Mouse (Mus musculus) hindbrain, embryonic 15.5 days (tissue): ENCODE measurements around the gene Fnbp1. TPM values are rescaled to one million over a fixed set of nuclear protein-coding genes. Genes with fewer than 3 reads are reported as not detected.
A peak's percentile ranks its signal among the peaks of the same experiment; 100 is the strongest.

Experiments used
- ATAC-seq: fragments of 200-750 bp; cut with Nextera tagmentation; 2 replicates; pipeline ENCODE4 v1.8.0; 2017; ENCODE audit warnings: low read depth, moderate number of reproducible peaks, moderate TSS enrichment; ENCODE audit not compliant: low FRiP score
- H3K27ac ChIP-seq: fragments of 300-500 bp; sonication (generic); replicated peaks from 2 replicates; pipeline ENCODE4 v1.5.1; 2015; ENCODE audit warnings: mild to moderate bottlenecking, inconsistent platforms
- H3K27me3 ChIP-seq: fragments of 300-500 bp; sonication (generic); 2 replicates; pipeline ENCODE4 v1.6.1; 2015; ENCODE audit warnings: control low read depth, inconsistent platforms
- H3K36me3 ChIP-seq: fragments of 300-500 bp; sonication (generic); 2 replicates; pipeline ENCODE4 v1.6.1; 2015; ENCODE audit warnings: control low read depth, inconsistent platforms
- H3K4me1 ChIP-seq: fragments of 300-500 bp; sonication (generic); replicated peaks from 2 replicates; pipeline ENCODE4 v1.6.1; 2015; ENCODE audit warnings: control low read depth, inconsistent platforms
- H3K4me2 ChIP-seq: fragments of 300-500 bp; sonication (generic); 2 replicates; pipeline ENCODE4 v1.6.1; 2015; ENCODE audit warnings: moderate library complexity, mild to moderate bottlenecking, inconsistent platforms
- H3K4me3 ChIP-seq: fragments of 300-500 bp; sonication (generic); 2 replicates; pipeline ENCODE4 v1.5.1; 2015; ENCODE audit warnings: mild to moderate bottlenecking, inconsistent platforms
- H3K9ac ChIP-seq: fragments of 300-500 bp; sonication (generic); 2 replicates; pipeline ENCODE4 v1.6.1; 2015; ENCODE audit warnings: inconsistent platforms
- H3K9me3 ChIP-seq: fragments of 300-500 bp; sonication (generic); 2 replicates; pipeline ENCODE4 v1.6.1; 2016; ENCODE audit warnings: control low read depth, inconsistent platforms
- WGBS: fragments of 180-500 bp; shearing (Covaris S2); methylation state at CpG from one replicate; pipeline ENCODE4 v1.1.7; 2015; 5-methylcytosine and 5-hydroxymethylcytosine counted together
- polyA plus RNA-seq: library from polyadenylated mRNA; unstranded; fragments of >200 nt; fragmentation: Nextera tagmentation; extraction: Ambion mirVana; gene quantifications from 2 replicates; pipeline ENCODE4 v1.2.1, GENCODE M21; 2015

Fnbp1 gene
- polyA plus RNA-seq, 1 experiment from 2014 or later: 33.0 TPM

GRCm38 (mm10) chr2:31144901-31145300 lies 3.1 kb upstream of the Fnbp1 start:
- ATAC-seq: no peak
- no peak overlapping the region for H3K4me2 ChIP-seq
- H3K4me3 ChIP-seq: no peak overlapping the region
- H3K9ac ChIP-seq: no peak overlapping the region
- peaks cover 18% of the 10 kb centered on the region for H3K4me1 ChIP-seq
- H3K27me3 ChIP-seq: no peaks in the 10 kb centered on the region
- WGBS: 94% methylated on average over 1 of the region's 1 CpGs
- H3K27ac ChIP-seq: no peak overlapping the region
- no peaks in the 10 kb centered on the region for H3K9me3 ChIP-seq
- H3K36me3 ChIP-seq: peaks cover 22% of the 10 kb centered on the region; the same call in 1 of the 2 replicates

GRCm38 (mm10) chr2:31143768-31144695 lies 2.2 kb upstream of the Fnbp1 start:
- no peaks in the 10 kb centered on the region for H3K27me3 ChIP-seq
- no peak overlapping the region for H3K4me3 ChIP-seq
- H3K9me3 ChIP-seq: no peaks in the 10 kb centered on the region
- H3K9ac ChIP-seq: no peak overlapping the region
- no peak for ATAC-seq
- peaks cover 23% of the 10 kb centered on the region for H3K4me1 ChIP-seq
- H3K27ac ChIP-seq: no peak overlapping the region
- WGBS: 83% methylated on average over 16 of the region's 16 CpGs
- H3K4me2 ChIP-seq: no peak overlapping the region
- peaks cover 22% of the 10 kb centered on the region; the same call in 1 of the 2 replicates for H3K36me3 ChIP-seq

DNA sequence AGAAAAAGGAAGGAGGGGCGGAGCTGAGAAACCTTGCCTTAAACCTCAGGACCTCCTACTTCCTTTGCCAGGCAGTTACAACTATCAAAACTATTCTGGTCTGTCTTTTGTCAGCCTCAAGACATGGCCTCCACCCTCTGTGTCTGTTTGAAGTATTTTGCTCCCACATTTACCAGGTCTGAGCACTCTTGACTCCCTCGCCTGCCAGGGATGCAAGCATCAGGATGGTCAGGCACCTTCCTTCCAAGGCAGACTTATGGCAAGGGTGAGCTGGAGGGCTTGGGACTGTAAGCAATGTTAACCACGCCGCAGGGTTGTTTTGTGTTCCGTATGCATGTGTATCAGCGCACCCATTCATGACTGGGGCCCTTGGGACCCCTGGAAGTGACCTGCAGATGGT lies 1.5 kb upstream of the Fnbp1 start:
- no peak for ATAC-seq
- H3K36me3 ChIP-seq: peaks cover 20% of the 10 kb centered on the region; the same call in 1 of the 2 replicates
- H3K9ac ChIP-seq: no peak overlapping the region
- peaks cover 25% of the 10 kb centered on the region for H3K4me1 ChIP-seq
- no peak overlapping the region for H3K27ac ChIP-seq
- H3K27me3 ChIP-seq: no peaks in the 10 kb centered on the region
- WGBS: 82% methylated on average over 6 of the region's 6 CpGs
- H3K4me2 ChIP-seq: no peak overlapping the region
- no peaks in the 10 kb centered on the region for H3K9me3 ChIP-seq
- H3K4me3 ChIP-seq: no peak overlapping the region

DNA sequence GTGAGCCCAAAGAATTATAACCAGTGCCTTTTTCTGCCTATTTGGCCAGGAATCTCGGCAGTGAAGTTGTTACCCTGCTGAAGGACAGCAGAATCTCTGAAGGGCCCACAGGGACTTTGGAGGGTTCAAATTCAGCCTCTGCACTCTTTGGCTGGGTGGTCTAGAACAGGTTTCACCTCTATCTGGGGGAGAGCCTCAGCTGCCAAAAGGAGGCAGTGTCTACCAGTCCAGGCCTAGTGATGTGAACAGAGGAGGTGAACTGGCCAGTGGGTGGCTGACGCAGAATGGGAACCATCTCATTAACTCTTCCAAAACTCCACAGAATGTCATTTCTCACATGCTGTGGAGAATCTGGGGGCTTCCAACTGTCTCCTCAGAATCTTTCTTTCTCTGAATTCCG lies 697 bp upstream of the Fnbp1 start:
- Histone ChIP-seq H3K27me3 (no peaks in the 10 kb centered on the region), H3K4me1 (peaks cover 30% of the 10 kb centered on the region), H3K4me2 (peak overlapping the region; percentile 89), H3K9me3 (no peaks in the 10 kb centered on the region), H3K9ac (no peak overlapping the region; the same call in 1 of the 2 replicates), H3K36me3 (peaks cover 14% of the 10 kb centered on the region; the same call in 1 of the 2 replicates), H3K27ac (peak overlapping the region; percentile 94), H3K4me3 (peak overlapping the region; percentile 97)
- no peak for ATAC-seq
- 35% methylated on average over 3 of the region's 3 CpGs for WGBS

- Histone ChIP-seq H3K4me3 (peak overlapping the region; percentile 97), H3K27ac (peak overlapping the region; percentile 94), H3K36me3 (peaks cover 12% of the 10 kb centered on the region; the same call in 1 of the 2 replicates), H3K4me2 (peak overlapping the region; percentile 89), H3K4me1 (peaks cover 34% of the 10 kb centered on the region), H3K9ac (peak overlapping the region; percentile 97), H3K27me3 (no peaks in the 10 kb centered on the region), H3K9me3 (no peaks in the 10 kb centered on the region)
- under 1% methylated on average over 73 of the region's 78 CpGs for WGBS
- peak; percentile 74 for ATAC-seq
These were observed 538 bp downstream of the Fnbp1 start for GRCm38 (mm10) chr2:31141074-31141866.

DNA sequence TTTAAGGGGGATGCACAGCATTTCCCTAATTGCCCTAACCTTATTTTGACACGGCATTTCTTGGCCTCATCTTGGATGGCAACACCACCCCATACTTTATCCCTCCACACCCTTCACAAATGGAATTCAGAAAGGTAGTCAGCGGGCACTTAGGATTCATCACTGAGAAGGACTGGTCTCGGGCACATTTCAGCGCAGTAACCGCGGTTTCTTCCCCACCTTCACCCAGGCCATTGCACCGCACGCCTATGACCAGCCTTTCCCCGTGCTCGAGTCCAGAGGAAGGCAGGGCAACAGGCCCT lies 1.1 kb downstream of the Fnbp1 start:
- Histone ChIP-seq H3K36me3 (peaks cover 8% of the 10 kb centered on the region; the same call in 1 of the 2 replicates), H3K4me1 (peaks cover 34% of the 10 kb centered on the region), H3K27me3 (no peaks in the 10 kb centered on the region), H3K9ac (peak overlapping the region; percentile 97), H3K4me2 (peak overlapping the region; percentile 89), H3K9me3 (no peaks in the 10 kb centered on the region), H3K27ac (peak overlapping the region; percentile 94), H3K4me3 (peak overlapping the region; percentile 97)
- WGBS: 3% methylated on average over 10 of the region's 10 CpGs
- ATAC-seq: no peak

DNA sequence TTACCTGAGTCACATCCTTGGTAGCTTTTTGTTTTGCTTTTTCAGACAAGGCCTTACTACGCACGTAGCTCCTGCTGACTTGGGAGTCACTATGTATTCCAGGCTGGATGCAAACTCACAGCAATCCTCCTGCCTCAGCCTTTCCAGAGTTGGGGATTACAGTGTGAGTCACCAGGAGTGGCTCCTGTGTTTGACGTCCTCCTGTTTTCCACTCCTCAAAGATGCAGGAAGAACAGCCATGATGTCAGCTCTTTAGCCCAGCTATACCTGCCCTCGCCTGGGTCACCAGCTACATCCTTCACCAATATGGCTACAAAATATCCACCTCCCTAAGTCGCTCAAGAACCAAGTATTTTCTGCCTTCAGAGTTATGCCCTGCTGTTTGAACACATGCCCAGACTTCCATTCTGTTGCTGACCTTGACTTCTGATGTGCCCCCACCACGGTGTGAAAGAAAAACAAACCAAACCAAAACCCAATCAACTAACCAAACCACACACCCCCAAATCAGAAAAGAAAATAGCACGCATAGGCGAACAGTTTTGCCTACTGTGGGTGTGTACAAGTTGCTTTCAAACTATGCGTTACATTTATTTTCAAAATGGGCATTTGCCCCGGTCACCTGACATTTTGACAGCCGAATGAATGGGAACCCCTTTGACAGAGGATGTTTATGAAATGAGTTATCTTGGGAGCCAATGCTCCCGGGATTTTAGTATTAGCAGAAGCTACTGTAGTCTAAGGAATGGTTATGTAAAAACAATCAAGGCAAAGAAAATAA lies 1.6 kb downstream of the Fnbp1 start:
- no peak for ATAC-seq
- Histone ChIP-seq H3K9ac (peak overlapping the region; percentile 97), H3K27ac (no peak overlapping the region), H3K4me3 (peak overlapping the region; percentile 97), H3K36me3 (peaks cover 3% of the 10 kb centered on the region; the same call in 1 of the 2 replicates), H3K27me3 (no peaks in the 10 kb centered on the region), H3K4me1 (peaks cover 34% of the 10 kb centered on the region), H3K4me2 (peak overlapping the region; percentile 89), H3K9me3 (no peaks in the 10 kb centered on the region)
- 73% methylated on average over 12 of the region's 12 CpGs for WGBS

- 88% methylated on average over 10 of the region's 10 CpGs for WGBS
- no peak for ATAC-seq
- no peaks in the 10 kb centered on the region for H3K36me3 ChIP-seq
- H3K9ac ChIP-seq: no peak overlapping the region
- no peak overlapping the region for H3K27ac ChIP-seq
- no peak overlapping the region for H3K4me3 ChIP-seq
- H3K4me2 ChIP-seq: no peak overlapping the region
- H3K27me3 ChIP-seq: no peaks in the 10 kb centered on the region
- H3K9me3 ChIP-seq: no peaks in the 10 kb centered on the region
- H3K4me1 ChIP-seq: peaks cover 34% of the 10 kb centered on the region
These were observed 2.6 kb downstream of the Fnbp1 start for GRCm38 (mm10) chr2:31139174-31139632.

GRCm38 (mm10) chr2:31137018-31137590 lies 4.7 kb downstream of the Fnbp1 start:
- no peaks in the 10 kb centered on the region for H3K36me3 ChIP-seq
- H3K27ac ChIP-seq: no peak overlapping the region
- H3K4me1 ChIP-seq: peaks cover 32% of the 10 kb centered on the region
- H3K4me3 ChIP-seq: no peak overlapping the region
- no peaks in the 10 kb centered on the region for H3K9me3 ChIP-seq
- ATAC-seq: no peak
- no peak overlapping the region for H3K9ac ChIP-seq
- H3K27me3 ChIP-seq: no peaks in the 10 kb centered on the region
- no peak overlapping the region for H3K4me2 ChIP-seq
- 75% methylated on average over 14 of the region's 14 CpGs for WGBS

DNA sequence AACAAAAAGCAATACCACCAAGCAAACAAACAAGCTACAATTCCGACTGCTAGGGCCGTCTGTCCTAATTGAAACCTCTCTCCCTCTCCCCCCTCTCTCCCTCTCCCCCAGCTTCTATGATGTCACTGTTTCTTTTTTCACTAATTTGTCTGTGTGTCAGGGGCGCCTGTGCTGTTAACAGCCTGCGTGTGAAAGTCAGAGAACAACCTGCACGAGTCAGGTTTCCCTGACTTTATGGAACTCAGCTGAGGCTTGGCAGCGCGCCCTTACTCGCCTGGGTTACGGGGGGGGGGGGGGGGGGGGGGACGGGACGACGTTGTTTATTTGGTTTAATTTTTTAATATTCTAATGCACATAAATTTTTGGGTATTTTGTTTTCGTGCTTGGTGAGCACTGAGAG lies 5.5 kb downstream of the Fnbp1 start:
- H3K9ac ChIP-seq: no peak overlapping the region
- 70% methylated on average over 13 of the region's 13 CpGs for WGBS
- no peak for ATAC-seq
- no peaks in the 10 kb centered on the region for H3K36me3 ChIP-seq
- no peaks in the 10 kb centered on the region for H3K27me3 ChIP-seq
- no peak overlapping the region for H3K4me2 ChIP-seq
- no peaks in the 10 kb centered on the region for H3K9me3 ChIP-seq
- H3K4me1 ChIP-seq: peaks cover 34% of the 10 kb centered on the region
- H3K4me3 ChIP-seq: no peak overlapping the region
- H3K27ac ChIP-seq: no peak overlapping the region

- no peak overlapping the region for H3K4me2 ChIP-seq
- H3K9ac ChIP-seq: no peak overlapping the region
- 0 out of 2 replicates have a peak, but pooled peaks have one; percentile 24 for ATAC-seq
- H3K9me3 ChIP-seq: no peaks in the 10 kb centered on the region
- H3K27ac ChIP-seq: no peak overlapping the region
- WGBS: 67% methylated on average over 13 of the region's 13 CpGs
- H3K4me3 ChIP-seq: no peak overlapping the region
- H3K36me3 ChIP-seq: no peaks in the 10 kb centered on the region
- peaks cover 33% of the 10 kb centered on the region for H3K4me1 ChIP-seq
- no peaks in the 10 kb centered on the region for H3K27me3 ChIP-seq
These were observed 6.3 kb downstream of the Fnbp1 start for GRCm38 (mm10) chr2:31135512-31135931.
